Mouse (Mus musculus): Measurements from ENCODE around the gene Pheta2.
"Not testable (repeated sequence)": the region's sequence is repeated elsewhere in the genome, so short reads cannot be mapped to it uniquely, and the experiment has no call there.

Pheta2 gene

GRCm38 (mm10) chr15:82343368-82344287 lies 4.9 kb downstream of the Pheta2 start:
- DNase-seq: no peak

- no peak for DNase-seq
These were observed 6.2 kb downstream of the Pheta2 start for GRCm38 (mm10) chr15:82344971-82345370.

DNA sequence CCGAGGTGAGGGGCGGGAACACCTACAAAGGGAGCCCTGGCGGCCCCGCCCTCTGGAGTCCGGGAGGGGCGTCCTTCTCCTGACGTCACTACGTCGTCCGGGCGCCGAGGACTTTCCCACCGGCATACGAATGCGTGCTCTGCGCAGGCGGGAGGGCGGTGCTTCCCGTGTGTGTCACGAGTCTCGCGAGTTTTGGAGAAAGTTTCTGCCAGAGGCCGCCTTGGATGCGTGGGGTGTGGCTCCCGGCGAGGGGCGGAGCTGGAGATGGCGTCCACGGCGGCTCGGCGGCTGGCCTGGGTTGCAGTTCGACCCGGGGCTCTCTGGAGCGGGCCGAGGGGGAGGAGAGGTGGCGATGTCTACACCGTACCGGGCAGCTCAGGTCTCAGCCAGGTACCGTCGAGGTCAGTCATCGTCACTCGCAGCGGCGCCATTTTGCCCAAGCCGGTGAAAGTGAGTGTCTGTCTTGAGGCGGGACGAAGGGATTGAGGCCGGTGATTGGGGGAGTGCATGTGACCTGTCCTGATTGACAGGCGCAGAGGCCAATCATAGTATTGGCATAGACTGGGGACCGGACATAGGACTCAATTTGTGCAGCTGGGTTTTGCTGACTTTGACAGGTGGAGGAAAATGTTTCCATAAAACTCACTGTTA lies 7.2 kb downstream of the Pheta2 start:
- DNase-seq: peak; percentile 97

- DNase-seq: no peak
These were observed 8.0 kb downstream of the Pheta2 start for GRCm38 (mm10) chr15:82346580-82347302.

- no peak for DNase-seq
These were observed 8.5 kb downstream of the Pheta2 start for GRCm38 (mm10) chr15:82347303-82347676.

- no peak for DNase-seq
These were observed 9.1 kb downstream of the Pheta2 start for GRCm38 (mm10) chr15:82347852-82348251.

GRCm38 (mm10) chr15:82348258-82348998 lies 9.7 kb downstream of the Pheta2 start:
- no peak for DNase-seq

DNA sequence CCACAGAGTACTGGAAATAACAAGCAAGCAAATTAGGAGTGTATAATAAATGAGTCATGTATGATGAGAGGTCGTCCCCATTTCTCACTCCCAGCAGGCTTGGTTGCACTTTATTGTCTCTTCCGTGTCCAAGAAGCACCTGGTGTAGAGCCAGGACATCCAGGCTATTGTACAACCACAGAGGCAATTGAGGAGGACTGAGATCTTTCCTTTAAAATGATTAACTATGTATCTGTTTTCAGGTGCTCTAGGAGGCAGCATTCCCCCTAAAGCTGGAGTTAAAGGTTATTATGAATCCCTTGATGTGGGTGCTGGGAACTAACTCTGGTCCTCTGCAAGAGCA lies 10.2 kb downstream of the Pheta2 start:
- DNase-seq: no peak

DNA sequence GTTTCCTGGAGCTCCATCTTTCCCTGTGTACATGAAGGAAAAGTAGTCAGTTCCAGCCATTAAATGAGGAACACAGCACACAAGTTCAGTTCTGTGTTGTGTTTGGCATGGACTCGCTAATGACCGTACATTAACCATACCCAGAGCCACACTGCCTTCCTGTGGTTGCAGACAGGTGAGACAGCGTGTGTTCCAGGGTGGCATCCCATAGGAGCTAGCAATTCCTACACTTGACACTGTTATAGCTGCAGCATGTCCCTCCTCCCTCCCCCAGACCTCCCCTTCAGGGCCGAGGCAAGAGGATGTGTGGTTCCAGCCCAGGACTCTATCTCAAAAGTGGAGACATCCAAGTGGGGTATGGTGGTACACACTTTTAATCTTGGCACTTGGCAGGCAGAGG lies 11.6 kb downstream of the Pheta2 start:
- DNase-seq: no peak

DNA sequence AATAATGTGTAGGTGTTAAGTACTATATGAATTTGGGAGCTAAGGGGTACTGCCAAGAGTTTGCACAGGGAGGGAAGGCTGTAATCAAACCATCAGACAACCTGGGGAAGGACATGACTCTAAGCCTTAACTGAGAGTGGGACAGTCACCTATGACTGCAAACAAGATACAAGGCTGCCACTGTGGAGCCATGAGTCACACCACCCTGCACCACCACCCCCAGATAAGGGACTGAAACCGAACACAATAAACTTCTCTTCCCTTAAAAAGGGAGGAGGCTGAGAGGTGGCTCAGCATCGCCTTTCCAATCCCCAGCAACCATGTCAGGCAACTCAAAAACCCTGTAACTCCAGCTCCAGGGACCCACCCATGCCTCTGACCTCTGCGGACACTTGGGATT lies 12.7 kb downstream of the Pheta2 start:
- DNase-seq: no peak

DNA sequence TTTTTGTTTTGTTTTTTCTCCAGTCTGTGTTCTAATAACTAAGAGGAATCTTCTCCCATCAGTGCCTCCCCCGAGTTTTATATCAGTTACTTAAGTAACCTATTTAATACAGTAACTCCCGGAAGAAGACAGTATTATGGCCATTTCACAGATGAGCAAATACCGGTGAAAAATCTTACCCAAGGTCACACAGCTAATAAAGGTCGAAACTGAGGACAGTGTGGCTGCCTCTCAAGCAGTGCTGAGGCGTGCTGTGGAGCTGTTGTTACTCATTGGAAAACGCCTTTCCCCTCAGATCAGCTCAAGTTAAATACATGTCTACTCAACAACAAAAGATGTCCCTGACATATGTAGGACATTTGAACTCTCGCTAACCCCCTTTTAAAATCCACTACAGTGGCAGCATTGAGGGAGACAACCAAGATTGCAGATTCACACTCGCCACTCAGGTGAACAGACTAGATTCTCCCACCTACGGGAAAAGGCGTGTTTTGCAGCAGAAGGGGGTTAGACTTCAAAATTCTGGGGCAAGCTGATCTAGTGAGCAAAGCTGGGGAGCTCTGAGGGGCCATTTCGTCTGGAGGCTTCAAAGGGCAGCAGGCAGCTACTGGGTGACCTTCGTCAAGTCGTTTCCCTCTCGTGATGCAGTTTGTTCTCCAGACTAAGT lies 14.5 kb downstream of the Pheta2 start:
- DNase-seq: peak; percentile 36

DNA sequence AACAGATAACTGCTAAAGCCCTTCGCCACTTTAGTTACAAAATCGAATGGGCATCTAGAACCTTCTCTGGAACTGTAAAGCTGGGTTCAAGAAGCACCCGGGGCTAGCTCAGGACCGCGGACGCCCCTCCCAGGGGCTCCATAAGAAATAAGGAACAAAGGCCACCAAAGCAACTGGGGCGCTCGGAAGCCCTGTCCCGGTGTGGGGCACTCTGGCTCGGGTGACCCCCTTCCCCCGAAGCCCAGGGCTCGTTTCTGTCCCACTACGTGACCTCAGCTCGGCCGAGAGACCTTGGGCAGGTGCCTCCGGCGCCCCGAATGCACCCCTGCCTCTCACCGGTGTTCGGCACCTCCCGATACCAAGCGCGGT lies 15.0 kb downstream of the Pheta2 start:
- DNase-seq: no peak

DNA sequence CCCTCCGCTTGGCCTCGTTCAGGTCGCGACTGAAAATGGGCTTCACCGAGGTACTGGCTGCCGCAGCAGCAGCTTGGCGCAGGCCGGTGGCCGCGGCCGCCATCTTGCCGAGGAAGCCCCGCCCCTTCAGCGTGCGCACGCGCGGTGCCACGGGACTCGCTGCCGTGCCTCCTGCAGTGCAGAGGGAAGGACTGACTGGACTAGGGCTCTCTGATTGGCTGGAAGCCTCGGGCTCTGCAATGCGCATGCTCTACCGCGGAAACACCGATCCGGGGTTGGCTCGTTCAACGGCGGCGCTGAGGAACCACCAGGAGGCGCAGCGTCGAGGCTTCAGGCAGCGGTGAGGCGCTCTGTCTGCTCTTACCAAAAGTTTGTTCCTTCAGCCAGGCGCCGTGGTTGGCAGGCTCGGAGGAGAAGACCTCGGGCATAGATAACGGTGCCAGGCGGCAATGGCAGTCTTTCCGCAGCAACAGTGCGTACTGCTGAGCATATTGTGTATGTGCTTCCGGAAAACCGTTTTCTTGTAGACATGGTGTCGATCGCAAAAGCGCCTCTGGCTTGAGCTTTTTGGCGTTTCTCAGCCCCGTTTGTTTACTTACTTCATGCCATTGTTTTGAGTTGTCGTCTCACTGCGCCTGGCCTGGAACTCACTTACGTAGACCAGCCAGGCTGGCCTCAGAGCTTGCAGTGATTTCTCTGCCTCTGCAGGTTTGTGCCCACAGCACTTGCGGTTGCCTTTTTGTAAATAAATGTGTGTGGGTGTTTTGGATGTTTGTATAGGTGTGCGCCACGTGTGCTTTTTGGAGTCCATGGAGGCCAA lies 15.6 kb downstream of the Pheta2 start, which contains the start of gene Ndufa6:
Gene Ndufa6 (minus strand): TSS at position 197 of the 820 bp plus-strand sequence.
- DNase-seq: peak; percentile 99

DNA sequence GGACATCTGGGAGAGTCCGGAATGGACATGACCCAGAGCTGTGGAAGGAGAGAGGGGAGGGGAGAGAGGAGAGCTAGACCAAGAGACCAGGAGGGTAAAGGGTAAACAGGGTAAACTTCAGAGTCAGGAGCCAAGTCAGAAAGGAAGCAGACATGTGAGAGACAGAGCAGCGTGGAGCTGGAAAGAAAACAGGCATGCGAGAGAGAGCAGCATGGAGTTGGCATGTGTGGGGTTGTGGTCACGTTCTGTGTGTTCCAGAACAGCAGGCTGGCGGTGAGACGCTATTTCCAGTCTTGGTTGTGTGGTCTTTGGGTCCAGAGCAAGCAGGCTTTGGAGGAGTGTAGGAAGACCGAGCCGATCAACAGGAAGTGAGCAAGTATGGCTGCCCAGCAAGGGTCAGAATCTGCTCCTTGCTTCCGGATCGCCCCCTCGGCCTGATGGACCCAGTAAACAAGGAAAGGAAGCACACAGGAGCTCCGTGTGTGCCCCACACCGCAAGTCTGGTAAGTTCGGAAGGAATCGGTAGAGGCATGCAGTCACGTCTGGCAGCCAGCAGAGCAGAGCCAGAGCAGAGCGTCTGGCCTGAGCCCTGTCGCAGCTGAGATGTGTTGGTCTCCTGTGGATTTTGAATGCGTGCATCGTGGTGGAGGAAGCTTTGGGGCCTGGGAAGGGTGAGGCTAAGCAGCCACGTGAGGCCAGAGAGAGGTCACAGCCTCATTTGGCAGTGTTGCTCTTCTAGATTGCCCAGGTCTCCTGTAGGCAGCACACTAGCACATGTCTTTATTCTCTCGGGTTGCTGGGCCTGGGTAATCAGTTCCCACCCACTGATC lies 19.9 kb downstream of the Pheta2 start:
- no peak for DNase-seq

DNA sequence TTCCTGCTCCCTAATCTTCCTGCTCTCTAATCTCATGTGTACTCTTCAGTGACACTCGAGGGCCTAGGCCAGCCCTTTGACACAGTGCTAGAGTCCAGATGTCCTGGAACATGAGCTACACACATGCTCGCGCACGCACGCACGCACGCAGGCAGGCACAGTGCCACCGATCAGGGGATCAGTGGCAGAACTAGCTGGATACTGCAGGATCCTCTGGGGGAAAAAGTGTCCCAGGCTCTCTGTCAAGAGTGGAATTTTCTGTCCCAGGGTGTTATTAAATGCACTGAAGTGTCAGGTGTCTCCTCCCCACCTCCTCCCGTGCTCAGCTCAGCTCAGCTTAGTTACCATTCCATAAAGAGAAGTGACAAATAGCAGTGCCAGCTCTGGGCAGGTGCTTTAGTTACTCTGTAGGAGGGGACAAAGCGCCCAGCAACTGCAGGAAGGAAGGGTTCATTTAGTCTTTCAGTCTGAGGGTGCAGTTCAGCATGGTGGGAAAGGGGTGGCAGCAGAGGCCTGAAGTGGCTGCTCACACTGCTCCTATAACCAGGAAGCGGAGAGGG lies 22.8 kb downstream of the Pheta2 start:
- peak; percentile 50 for DNase-seq

GRCm38 (mm10) chr15:82362234-82362633 lies 23.5 kb downstream of the Pheta2 start:
- no peak for DNase-seq

GRCm38 (mm10) chr15:82363801-82364200 lies 25.1 kb downstream of the Pheta2 start:
- DNase-seq: not testable (repeated sequence)

- not testable (repeated sequence) for DNase-seq
These were observed 25.8 kb downstream of the Pheta2 start for GRCm38 (mm10) chr15:82364561-82364960.

DNA sequence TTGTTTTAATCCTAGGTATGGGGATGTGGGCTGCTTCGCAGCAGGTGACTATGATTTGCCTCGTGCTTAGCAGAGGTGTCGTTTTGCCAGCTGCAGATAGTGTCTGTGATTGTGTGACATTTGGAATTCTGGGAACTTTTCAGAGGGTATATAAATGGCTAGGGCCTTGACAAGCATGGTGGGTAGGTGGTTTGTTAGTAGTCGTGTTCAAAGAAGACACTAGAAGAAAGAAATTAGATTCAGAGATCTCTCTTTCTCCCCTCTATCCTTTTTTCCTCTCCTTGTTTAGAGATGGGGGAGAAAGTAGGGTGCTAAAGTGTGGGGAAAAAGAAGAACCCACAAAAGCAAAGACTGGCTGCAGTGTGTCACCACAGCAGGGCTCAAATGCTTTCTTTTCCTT lies 29.4 kb downstream of the Pheta2 start:
- no peak for DNase-seq

GRCm38 (mm10) chr15:82368851-82369250 lies 30.1 kb downstream of the Pheta2 start:
- no peak for DNase-seq
